Mouse (Mus musculus): Measurements from ENCODE around the gene Eprs.

DNA sequence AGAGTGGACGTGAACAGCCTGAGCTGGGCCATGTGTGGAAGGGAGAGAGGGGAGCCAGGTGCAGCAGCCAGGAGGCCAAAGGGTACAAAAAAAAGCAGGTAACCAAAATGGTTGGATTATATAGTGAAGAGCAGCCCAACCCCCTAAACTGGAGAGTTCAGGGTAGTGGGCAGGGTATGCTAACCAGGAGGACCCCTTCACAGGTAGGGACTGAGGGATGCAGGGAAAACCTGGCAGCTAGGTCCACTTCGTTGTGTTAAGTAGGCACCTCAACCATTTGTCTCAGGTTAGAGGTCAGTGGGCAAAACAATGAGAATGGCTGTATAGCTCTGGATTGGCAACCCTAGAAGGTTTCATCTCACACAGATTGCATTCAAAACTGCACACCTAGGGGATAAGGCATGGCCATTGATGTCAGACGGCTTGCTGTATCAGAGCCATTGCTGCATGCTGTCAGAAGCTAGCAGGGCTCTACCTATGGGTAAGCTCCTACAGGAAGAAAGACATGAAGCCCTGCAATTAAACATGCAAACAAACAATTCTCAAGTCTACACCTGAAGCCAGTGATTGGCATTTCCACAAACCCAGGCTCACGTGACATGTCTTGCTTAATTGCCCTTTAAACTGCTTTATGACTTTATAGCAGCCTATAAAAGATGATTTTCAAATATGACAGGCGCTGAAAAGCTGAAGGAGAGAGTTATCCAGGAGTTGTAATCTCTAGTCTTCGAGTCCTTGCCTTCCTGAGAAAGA is 68.6 kb downstream of the Eprs start:
- no peak for TF ChIP-seq POLR2A (IDR thresholded peaks at IDR 0.05; ENCODE audit: extremely low read depth, insufficient read depth, low read length)
- TF ChIP-seq CTCF (IDR thresholded peaks at IDR 0.05; ENCODE audit: extremely low read depth, insufficient read depth, low read length) = no peak

Data from cortical plate, adult 2 months (tissue).